Mouse (Mus musculus) adrenal gland, adult 18-20 months (tissue): ENCODE measurements around the gene Shisa7. TPM values are rescaled to one million over a fixed set of nuclear protein-coding genes. Genes with fewer than 3 reads are reported as not detected.

Experiments
- total RNA-seq, 2 experiments: library from RNA; stranded (reverse); gene quantifications; 1 replicate in 1 of 2; 2 replicates in 1 of 2; pipeline ENCODE4 v1.2.3; 2021

Shisa7 gene
- total RNA-seq, 2 experiments from 2014 or later = 2.1 to 2.4 TPM

Other genes with a start within 250 kb of the Shisa7 start
- not detected for gene Ptprh, start 240.7 kb downstream of the Shisa7 start, total RNA-seq
- gene Tmem86b, start 213.3 kb downstream of the Shisa7 start, total RNA-seq = 1 to 10 TPM; 7.4 to 9.6 TPM
- 10 to 100 TPM; 79.2 to 98.8 TPM for gene Ppp6r1, start 185.7 kb downstream of the Shisa7 start, total RNA-seq
- 10 to 100 TPM; 47.8 TPM for gene Hspbp1, start 159.6 kb downstream of the Shisa7 start, total RNA-seq
- 1 to 10 TPM; 4.0 to 5.3 TPM for gene Brsk1, start 154.1 kb downstream of the Shisa7 start, total RNA-seq
- gene Tmem150b, start 119.4 kb downstream of the Shisa7 start, total RNA-seq = under 1 TPM; 0.36 to 0.38 TPM
- 10 to 100 TPM; 34.5 to 35.3 TPM for gene Kmt5c, start 104.6 kb downstream of the Shisa7 start, total RNA-seq
- gene Cox6b2, start 91.6 kb downstream of the Shisa7 start, total RNA-seq = 10 to 100 TPM in 1 of 2 experiments, 1 to 10 TPM in 1; 7.6 to 10.6 TPM
- not detected for gene Fam71e2, start 73.4 kb downstream of the Shisa7 start, total RNA-seq
- under 1 TPM; 0.17 to 0.51 TPM for gene Il11, start 61.8 kb downstream of the Shisa7 start, total RNA-seq
- gene Tmem190, start 61.8 kb downstream of the Shisa7 start, total RNA-seq = not detected
- 10 to 100 TPM in 1 of 2 experiments, 1 to 10 TPM in 1; 6.5 to 12.1 TPM for gene Tmem238, start 55.0 kb downstream of the Shisa7 start, total RNA-seq
- 100 to 1,000 TPM; 849 to 923 TPM for gene Rpl28, start 51.8 kb downstream of the Shisa7 start, total RNA-seq
- gene Ube2s, start 32.1 kb downstream of the Shisa7 start, total RNA-seq = 100 to 1,000 TPM; 119 to 128 TPM
- gene Isoc2b, start 25.6 kb upstream of the Shisa7 start, total RNA-seq = 10 to 100 TPM in 1 of 2 experiments, 1 to 10 TPM in 1; 9.6 to 18.3 TPM
- 10 to 100 TPM; 32.7 to 38.0 TPM for gene Isoc2a, start 32.5 kb upstream of the Shisa7 start, total RNA-seq
- gene Gm36210, start 61.8 kb upstream of the Shisa7 start, total RNA-seq = not detected
- 10 to 100 TPM; 13.9 to 17.2 TPM for gene Zfp628, start 70.5 kb upstream of the Shisa7 start, total RNA-seq
- 10 to 100 TPM in 1 of 2 experiments, 1 to 10 TPM in 1; 9.8 to 11.6 TPM for gene Nat14, start 77.3 kb upstream of the Shisa7 start, total RNA-seq
- 1 to 10 TPM; 2.2 to 2.5 TPM for gene Ssc5d, start 81.1 kb upstream of the Shisa7 start, total RNA-seq
- gene Sbk2, start 119.7 kb upstream of the Shisa7 start, total RNA-seq = 1 to 10 TPM in 1 of 2 experiments, under 1 TPM in 1; 0.96 to 2.5 TPM
- gene Sbk3, start 126.5 kb upstream of the Shisa7 start, total RNA-seq = under 1 TPM; 0.13 to 0.22 TPM
- gene Zfp579, start 151.5 kb upstream of the Shisa7 start, total RNA-seq = 10 to 100 TPM; 15.9 to 25.4 TPM
- gene Zfp524, start 169.7 kb upstream of the Shisa7 start, total RNA-seq = 10 to 100 TPM; 10.2 to 11.5 TPM
- 10 to 100 TPM; 21.7 to 22.5 TPM for gene Fiz1, start 170.0 kb upstream of the Shisa7 start, total RNA-seq
- gene Gm44973, start 170.8 kb upstream of the Shisa7 start, total RNA-seq = not detected
- gene Zfp865, start 175.7 kb upstream of the Shisa7 start, total RNA-seq = 10 to 100 TPM; 24.4 to 24.5 TPM
- gene Ccdc106, start 175.9 kb upstream of the Shisa7 start, total RNA-seq = 1 to 10 TPM; 1.5 to 2.6 TPM
- gene 4632433K11Rik, start 189.4 kb upstream of the Shisa7 start, total RNA-seq = not detected
- 1 to 10 TPM; 3.4 to 4.1 TPM for gene Zfp784, start 193.8 kb upstream of the Shisa7 start, total RNA-seq
- gene Zfp580, start 206.8 kb upstream of the Shisa7 start, total RNA-seq = 1 to 10 TPM; 5.1 to 5.7 TPM
- gene U2af2, start 217.4 kb upstream of the Shisa7 start, total RNA-seq = 100 to 1,000 TPM; 145 to 156 TPM
- 100 to 1,000 TPM; 140 to 142 TPM for gene Epn1, start 235.5 kb upstream of the Shisa7 start, total RNA-seq